Mouse (Mus musculus): ENCODE results near the gene Srek1ip1.

DNA sequence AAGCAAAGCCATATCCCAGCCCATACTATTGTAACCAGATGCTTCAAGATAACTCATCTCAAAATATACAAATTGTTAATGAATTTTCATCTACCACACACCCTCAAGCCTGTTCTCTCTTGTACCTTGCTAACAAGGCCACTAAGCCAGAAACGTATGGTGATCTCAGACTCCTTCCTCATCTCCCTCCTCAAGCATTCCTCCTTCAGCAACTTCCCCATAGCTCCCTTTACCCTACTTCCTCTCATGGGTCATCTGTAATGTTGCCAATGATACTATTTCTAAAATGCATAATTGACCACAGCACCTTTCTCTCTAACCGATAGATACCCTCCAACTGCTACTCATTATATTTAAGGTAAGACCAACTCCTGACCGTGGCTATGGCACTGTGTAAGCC, 2.1 kb downstream of the Srek1ip1 start:
- TF ChIP-seq CTCF (IDR thresholded peaks at IDR 0.05; ENCODE audit: borderline replicate concordance, control insufficient read depth, extremely low read depth, insufficient read depth, low read length, poor library complexity) (no peak), POLR2A (IDR thresholded peaks at IDR 0.05; ENCODE audit: control insufficient read depth, extremely low read depth, insufficient read depth, low read length, poor library complexity) (no peak)
